Mouse (Mus musculus) c-Kit-positive CD71-positive TER-119-positive erythroid progenitor cells, embryonic 14.5 days (primary cell): ENCODE data around the gene Btbd11.
"Not testable (repeated sequence)": the region's sequence is repeated elsewhere in the genome, so short reads cannot be mapped to it uniquely, and the experiment has no call there.

ENCODE experiments used
- DNase-seq: peaks from one replicate; pipeline ENCODE4 v3.0.0-alpha.2; 2013; ENCODE audit warnings: low spot score

Btbd11 gene

DNA sequence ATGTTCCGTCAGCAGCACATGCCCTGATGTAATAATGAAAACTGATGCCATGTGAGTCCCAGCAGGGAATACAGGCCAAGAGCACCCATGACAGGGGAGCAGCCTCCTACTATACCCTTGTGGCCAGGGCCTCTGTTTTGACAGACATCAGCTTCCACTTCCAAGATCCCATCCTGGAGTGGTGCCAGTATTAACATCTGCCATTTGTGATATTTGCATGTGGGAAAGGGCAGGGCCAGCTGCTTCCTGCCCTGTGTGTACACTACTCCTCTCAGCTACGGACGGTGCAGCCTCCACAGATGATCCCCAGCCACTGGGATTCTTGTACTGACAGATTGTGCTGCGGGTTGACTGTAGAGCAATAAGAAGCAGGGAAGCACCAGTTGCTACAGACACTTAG is 269.3 kb downstream of the Btbd11 start:
- no peak for DNase-seq

DNA sequence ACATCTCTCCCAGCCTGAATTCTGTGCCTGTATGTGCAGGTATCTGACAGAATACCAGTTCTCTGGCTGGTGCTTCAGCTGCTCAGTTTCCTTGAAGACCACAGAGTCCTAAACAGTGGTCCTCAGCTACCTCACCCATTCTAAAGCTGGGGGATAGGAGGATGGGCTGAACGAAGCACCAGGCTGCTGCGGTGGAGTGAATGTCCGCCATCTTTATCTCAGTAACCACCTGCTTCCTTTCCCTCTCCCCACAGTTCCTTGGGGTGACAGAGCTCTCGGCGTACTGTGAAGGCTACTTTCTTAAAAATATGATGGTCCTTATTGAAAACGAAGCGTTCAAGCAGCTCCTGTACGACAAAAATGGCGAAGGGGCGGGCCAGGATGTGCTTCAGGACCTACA is 271.3 kb downstream of the Btbd11 start:
- DNase-seq, result no peak

DNA sequence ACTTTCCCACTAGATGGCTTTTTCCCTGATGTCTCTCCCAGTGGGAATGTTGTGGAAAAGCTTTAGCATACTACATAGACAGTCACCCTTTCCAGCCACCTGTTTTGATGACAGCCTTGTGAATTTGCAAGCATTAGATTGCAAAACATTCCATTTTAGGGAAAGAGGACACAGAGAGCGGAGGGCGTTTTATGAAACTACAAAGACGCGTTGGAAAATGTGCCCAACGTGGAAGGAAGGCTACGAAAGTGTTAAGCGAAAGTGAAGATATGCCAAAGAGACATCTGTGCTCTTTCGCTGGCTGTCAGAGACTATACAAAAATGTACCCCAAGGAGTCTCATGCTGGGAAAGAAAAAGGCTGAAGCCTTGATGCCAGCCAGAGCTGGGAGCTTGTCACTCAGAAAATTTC is 286.9 kb downstream of the Btbd11 start:
- no peak for DNase-seq

DNA sequence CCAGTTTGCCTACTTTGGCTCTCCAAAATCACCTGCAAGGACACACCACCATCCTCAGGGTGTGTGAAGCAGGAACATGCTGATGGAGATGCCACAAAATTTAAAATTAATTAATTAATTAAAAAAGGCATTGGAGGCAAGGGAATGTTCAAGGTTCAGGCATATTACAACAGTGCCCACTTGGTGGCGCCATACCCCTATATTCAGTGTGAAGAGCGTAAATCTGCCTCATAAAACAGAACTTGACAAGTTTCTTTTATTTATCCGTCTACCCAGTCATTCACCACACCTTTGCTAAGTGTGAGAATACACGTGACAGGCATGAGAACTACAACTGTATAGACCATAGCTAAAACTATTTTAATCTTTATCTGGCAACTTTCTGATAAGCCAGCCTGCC is 292.0 kb downstream of the Btbd11 start:
- peak; percentile 5 for DNase-seq

DNA sequence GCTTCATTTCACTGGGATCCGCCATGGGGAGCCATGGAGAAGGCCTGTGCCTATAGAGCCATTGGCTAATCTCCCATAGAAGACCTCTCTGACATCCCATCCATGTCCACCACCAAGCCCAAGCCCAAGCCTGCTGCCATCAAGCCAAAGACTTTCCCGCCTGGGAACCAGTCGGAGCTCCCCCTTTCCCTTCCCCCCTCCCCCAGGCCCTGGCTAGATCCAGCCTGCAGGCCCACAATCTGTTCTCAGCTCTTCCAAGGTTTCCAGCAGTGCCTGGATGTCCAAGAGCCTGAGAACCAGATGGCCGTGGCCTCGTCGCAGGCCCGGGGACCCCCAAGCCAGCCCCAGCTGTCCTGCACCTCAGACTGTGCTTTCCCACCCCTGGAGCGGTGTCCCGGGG is 295.8 kb downstream of the Btbd11 start:
- DNase-seq, result no peak

DNA sequence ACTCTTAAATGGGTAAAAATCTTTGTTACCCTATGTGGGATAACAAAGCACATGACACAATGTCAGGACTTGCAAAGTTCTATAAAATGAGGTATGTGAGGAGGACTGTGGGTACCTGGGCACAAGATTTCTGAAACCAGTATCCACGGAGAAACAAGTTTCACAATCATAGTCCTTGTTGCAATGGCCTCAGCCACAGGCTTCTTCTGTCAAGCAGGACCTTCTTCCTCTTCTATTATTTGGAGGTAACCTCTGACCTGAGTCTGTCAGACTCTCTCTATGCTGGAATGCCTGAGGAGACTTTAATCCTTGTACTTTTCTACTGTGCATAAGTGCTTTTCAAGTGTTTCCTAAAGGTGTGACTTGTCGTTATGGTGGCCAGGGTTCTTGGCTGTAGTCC is 307.8 kb downstream of the Btbd11 start:
- DNase-seq, result not testable (repeated sequence)

DNA sequence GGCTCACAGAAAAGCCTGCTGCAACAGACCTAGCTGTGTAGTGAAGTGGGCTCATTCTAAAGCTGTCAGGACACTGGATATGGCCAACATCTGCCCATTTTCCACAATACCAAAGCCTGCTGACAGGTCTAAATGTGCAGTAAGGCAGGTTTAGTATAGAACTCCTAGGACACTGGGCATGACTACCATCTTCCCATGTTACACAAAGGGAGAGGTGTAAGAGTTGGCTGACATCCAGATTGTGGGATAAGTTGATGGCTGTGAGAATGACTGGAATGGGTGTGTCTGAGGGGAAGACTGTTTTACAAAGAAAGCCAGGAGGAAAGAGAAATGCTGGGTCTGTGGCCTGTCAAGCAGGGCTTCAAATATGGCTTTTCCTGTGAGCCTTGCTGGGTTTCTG is 313.1 kb downstream of the Btbd11 start:
- no peak for DNase-seq

DNA sequence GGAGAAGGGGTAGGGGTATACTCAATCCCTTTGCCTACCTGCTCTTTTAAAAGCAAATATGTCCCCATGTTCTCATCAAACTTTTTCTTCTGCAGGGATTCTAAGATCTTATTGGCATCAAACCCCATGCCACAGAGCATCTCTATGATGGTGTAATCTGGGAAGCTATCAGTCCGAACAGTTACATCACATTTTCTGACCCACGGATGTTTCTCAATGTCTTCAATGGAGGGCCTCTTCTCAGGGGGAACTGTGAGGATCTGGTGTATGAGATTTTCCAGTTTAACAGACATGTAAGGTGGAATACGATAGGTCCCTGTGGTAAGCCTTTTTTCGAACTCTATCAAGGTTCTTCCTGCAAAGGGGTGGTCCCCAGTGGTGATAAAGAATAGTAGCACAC is 323.2 kb downstream of the Btbd11 start:
- not testable (repeated sequence) for DNase-seq
